Comparison of ENCODE assay signal across 23 mouse cellular contexts in the genomic region with DNA sequence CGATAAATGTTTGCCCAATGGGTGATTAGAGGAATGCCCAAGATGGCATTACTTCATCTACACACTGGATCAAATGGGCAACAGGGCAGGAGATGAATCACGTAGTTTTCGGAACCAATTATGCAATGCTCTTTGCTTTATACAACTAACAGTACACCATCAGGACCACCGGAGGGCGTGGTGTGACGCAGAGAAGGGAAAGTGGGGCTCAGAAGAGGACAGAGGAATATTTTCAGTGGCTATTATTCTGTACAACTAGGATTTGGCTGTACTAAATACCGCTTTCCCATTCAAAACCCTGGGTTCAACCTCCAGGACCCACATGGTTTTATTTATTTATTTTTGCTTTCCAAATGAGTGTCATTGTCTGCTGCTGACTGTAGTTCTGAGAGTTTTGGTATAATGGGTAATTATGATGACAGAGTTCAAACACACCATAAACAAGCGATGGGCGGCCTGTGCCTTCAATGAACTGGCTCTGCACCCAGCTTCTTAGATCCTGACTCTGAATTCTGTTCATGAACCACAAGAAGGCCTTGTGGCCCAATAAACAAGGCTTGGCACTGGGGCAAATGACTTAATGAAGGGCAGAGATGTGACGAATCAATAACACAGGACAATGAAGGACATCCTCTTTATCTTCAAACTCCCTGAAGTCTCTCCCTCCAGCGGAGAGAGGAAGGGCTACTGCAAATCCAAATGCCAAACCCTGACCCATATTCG.
DNase-seq lines count a peak whose midpoint lies in the region; ATAC-seq and TF ChIP-seq lines count a peak whose summit lies in the region.
"Had no signal": no experiment of that assay in that cellular context is flagged by ENCODE, and none has a peak within 500 bp of the region (broad histone marks: within the 10 kb centered on the region; RNA-seq: fewer than 3 reads in every experiment).

No protein-coding gene starts in this region.

- peak; percentile 81 for DNase-seq in adrenal gland, adult 2 months
- DNase-seq in adrenal gland, postnatal 4 days (ENCODE audit: low spot score in 2 of 2), result no peak
- DNase-seq in kidney, postnatal 0 days (ENCODE audit: low spot score), result no peak
- DNase-seq in kidney, postnatal 10 days, result no peak
- peak; percentile 58 for DNase-seq in Muller cell, postnatal 12 days (ENCODE audit: inconsistent ontology term)
- peak; percentile 13 for DNase-seq in adrenal gland, postnatal 25 days
- no peak for DNase-seq in frontal cortex, postnatal 25 days (ENCODE audit: low spot score in 2 of 2)
- no peak for DNase-seq in cerebellum, postnatal 14 days
- DNase-seq: cerebellum, adult 8-10 months; gastrocnemius, postnatal 14 days; heart, adult 11 months; heart, postnatal 14 days; kidney, adult 2 months; kidney, postnatal 14 days; lung, embryonic 14.5 days; lung, postnatal 4 days; right cerebral cortex, postnatal 14 days; spleen, adult 18-20 months had no signal

- H3K9ac ChIP-seq in kidney, postnatal 0 days (ENCODE audit: low read depth, low read length), result no peak overlapping the region
- H3K9ac ChIP-seq: embryonic facial prominence, embryonic 15.5 days; heart, embryonic 13.5 days; liver, embryonic 14.5 days; lung, embryonic 14.5 days had no signal

- TF ChIP-seq CTCF in kidney, postnatal 0 days (IDR thresholded peaks at IDR 0.05; ENCODE audit: low read depth), result peak; percentile 8; the same call in 1 of the 2 replicates

- no peak overlapping the region for H3K4me2 ChIP-seq in kidney, postnatal 0 days (ENCODE audit: low read length)
- H3K4me2 ChIP-seq: embryonic facial prominence, embryonic 15.5 days; heart, embryonic 13.5 days; lung, embryonic 14.5 days had no signal

- no peaks in the 10 kb centered on the region for H3K9me3 ChIP-seq in kidney, postnatal 0 days (replicated peaks; ENCODE audit: low read length)
- H3K9me3 ChIP-seq: heart, embryonic 13.5 days had no signal

- H3K27me3 ChIP-seq in kidney, postnatal 0 days (ENCODE audit: insufficient read depth, low read length), result no peaks in the 10 kb centered on the region
- H3K27me3 ChIP-seq: embryonic facial prominence, embryonic 15.5 days; heart, embryonic 13.5 days had no signal

- no peak for ATAC-seq in kidney, postnatal 0 days (replicated peaks; ENCODE audit: low FRiP score, low read depth)
- ATAC-seq: forebrain, embryonic 14.5 days; midbrain, embryonic 16.5 days had no signal

- no peak overlapping the region for H3K4me3 ChIP-seq in kidney, postnatal 0 days (replicated peaks; ENCODE audit: low read depth, low read length)
- H3K4me3 ChIP-seq: embryonic facial prominence, embryonic 15.5 days; heart, embryonic 13.5 days had no signal

- no peaks in the 10 kb centered on the region; the same call in 1 of the 2 replicates for H3K4me1 ChIP-seq in kidney, postnatal 0 days (replicated peaks; ENCODE audit: insufficient read depth, low read length)

- 95% methylated on average over 12 of the region's 12 CpGs for WGBS in kidney, postnatal 0 days

- no peak overlapping the region for H3K27ac ChIP-seq in kidney, postnatal 0 days
- H3K27ac ChIP-seq: embryonic facial prominence, embryonic 15.5 days; liver, embryonic 14.5 days had no signal

- H3K36me3 ChIP-seq in kidney, postnatal 0 days (ENCODE audit: insufficient read depth, low read length), result no peaks in the 10 kb centered on the region; the same call in 1 of the 2 replicates

Comparison
In these comparisons a context has a peak if more than half of its experiments do, and no peak if none do; other contexts are left out.
1. DNase-seq: peak in adrenal gland, adult 2 months (single experiment), Muller cell, postnatal 12 days (single experiment) and adrenal gland, postnatal 25 days (single experiment); none in adrenal gland, postnatal 4 days (0 of 2), kidney, postnatal 0 days (single experiment), kidney, postnatal 10 days (single experiment), frontal cortex, postnatal 25 days (0 of 2) and cerebellum, postnatal 14 days (0 of 2).